Mouse (Mus musculus): Measurements from ENCODE around the gene Vmn2r105. TPM values are rescaled to one million over a fixed set of nuclear protein-coding genes. Genes with fewer than 3 reads are reported as not detected.

Gene Vmn2r105
- not detected in 2 replicates for polyA plus RNA-seq (2015; fragmentation: Nextera tagmentation; extraction: Ambion mirVana)

DNA sequence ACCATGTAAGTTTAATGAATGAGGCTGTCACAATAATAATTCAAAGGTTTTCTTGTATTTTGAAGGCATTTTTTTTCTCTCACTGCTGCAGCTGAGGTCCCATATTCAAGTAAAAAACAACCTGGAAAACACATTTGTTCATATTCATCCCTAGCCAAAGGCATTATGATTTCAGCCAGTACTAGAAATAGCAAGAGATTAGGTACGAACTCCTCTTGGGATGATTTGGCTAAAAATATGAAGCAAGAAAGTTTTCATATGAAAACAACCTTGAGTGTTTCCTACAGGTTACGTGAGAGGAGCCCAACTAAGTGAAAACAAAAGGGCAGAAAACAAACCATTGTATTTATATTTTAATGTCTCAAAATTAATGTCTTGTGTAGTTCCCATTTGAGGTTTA lies at the start of gene Vmn2r105:
TSS of gene Vmn2r105 (minus strand) at position 101 of the 400 bp plus-strand sequence.
- no peak within 1 kb of the TSS for H3K4me2 ChIP-seq
- no peaks in the 10 kb centered on the region for H3K36me3 ChIP-seq (ENCODE audit: poor library complexity, severe bottlenecking)
- H3K9ac ChIP-seq: no peak within 1 kb of the TSS
- H3K27ac ChIP-seq: no peak within 1 kb of the TSS
- no peaks in the 10 kb centered on the region for H3K4me1 ChIP-seq
- ATAC-seq: no peak
- 76% methylated on average over 2 of the region's 2 CpGs for WGBS
- peaks cover under 1% of the 10 kb centered on the region; the same call in 1 of the 2 replicates for H3K9me3 ChIP-seq (replicated peaks)
- H3K27me3 ChIP-seq: no peaks in the 10 kb centered on the region
- no peak within 1 kb of the TSS for H3K4me3 ChIP-seq

DNA sequence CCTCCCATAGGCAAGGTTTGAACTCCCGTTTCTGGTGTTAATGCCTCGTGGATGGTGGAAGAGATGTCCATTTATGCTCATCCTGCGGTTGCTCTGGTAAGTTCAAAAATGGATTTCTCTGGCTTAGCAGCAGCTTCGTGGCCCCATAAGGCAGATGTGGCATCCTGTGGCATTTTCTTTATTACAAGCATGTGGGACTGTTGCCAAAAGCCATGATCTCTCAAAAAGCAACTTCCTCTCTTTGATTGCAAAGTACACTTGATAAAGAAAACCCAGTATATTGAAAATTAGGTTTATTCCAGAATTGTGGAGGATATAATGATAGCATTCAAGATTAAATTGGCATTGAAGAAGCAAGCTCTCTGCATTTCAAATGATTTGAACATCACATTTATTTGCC lies 20.7 kb upstream of the Vmn2r105 start:
- WGBS: 67% methylated on average over 4 of the region's 4 CpGs
- Histone ChIP-seq H3K9me3 (replicated peaks) (peaks cover 21% of the 10 kb centered on the region), H3K27ac (no peak overlapping the region), H3K4me1 (no peaks in the 10 kb centered on the region), H3K9ac (no peak overlapping the region), H3K36me3 (ENCODE audit: poor library complexity, severe bottlenecking) (no peaks in the 10 kb centered on the region), H3K27me3 (no peaks in the 10 kb centered on the region), H3K4me3 (no peak overlapping the region), H3K4me2 (no peak overlapping the region)
- no peak for ATAC-seq

DNA sequence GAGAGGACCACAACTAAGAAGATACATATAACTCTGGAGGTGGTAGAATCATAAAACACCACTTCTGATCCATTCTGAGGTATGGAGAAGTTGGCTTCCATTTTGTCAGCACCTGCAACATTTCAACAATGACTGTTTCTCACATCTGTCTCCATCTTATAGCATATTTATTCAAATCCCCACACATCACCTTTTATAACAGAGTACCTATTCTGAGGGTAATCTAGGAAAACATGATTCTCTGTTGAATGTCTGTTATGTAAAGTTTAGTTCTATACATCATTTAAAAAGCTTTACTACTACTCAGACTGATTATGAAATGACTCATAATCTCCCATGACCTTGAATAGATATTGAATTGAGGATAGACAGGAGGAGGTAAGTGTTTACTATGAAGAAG lies 51.9 kb downstream of the Vmn2r105 start, which contains the start of gene Fpr-rs6:
TSS of gene Fpr-rs6 (minus strand) at position 101 of the 400 bp plus-strand sequence.
- Histone ChIP-seq H3K4me3 (no peak within 1 kb of the TSS), H3K36me3 (ENCODE audit: poor library complexity, severe bottlenecking) (no peaks in the 10 kb centered on the region), H3K9me3 (replicated peaks) (peaks cover 31% of the 10 kb centered on the region), H3K4me2 (no peak within 1 kb of the TSS), H3K4me1 (no peaks in the 10 kb centered on the region), H3K27ac (no peak within 1 kb of the TSS), H3K9ac (no peak within 1 kb of the TSS), H3K27me3 (no peaks in the 10 kb centered on the region)
- ATAC-seq: no peak

Other genes starting within 250 kb of the Vmn2r105 start
- gene Vmn2r104, start 186.7 kb downstream of the Vmn2r105 start, polyA plus RNA-seq (2015; fragmentation: Nextera tagmentation; extraction: Ambion mirVana): not detected in 2 replicates
- not detected in 2 replicates for gene Fpr-rs7, start 120.8 kb downstream of the Vmn2r105 start, polyA plus RNA-seq (2015; fragmentation: Nextera tagmentation; extraction: Ambion mirVana)
- not detected in 2 replicates for gene Fpr-rs6, start 52.0 kb downstream of the Vmn2r105 start, polyA plus RNA-seq (2015; fragmentation: Nextera tagmentation; extraction: Ambion mirVana)
- not detected in 2 replicates for gene Vmn2r106, start 50.5 kb upstream of the Vmn2r105 start, polyA plus RNA-seq (2015; fragmentation: Nextera tagmentation; extraction: Ambion mirVana)
- gene Vmn2r107, start 110.2 kb upstream of the Vmn2r105 start, polyA plus RNA-seq (2015; fragmentation: Nextera tagmentation; extraction: Ambion mirVana): not detected in 2 replicates
- gene Vmn1r224, start 179.1 kb upstream of the Vmn2r105 start, polyA plus RNA-seq (2015; fragmentation: Nextera tagmentation; extraction: Ambion mirVana): not detected in 2 replicates
- gene Vmn2r108, start 246.3 kb upstream of the Vmn2r105 start, polyA plus RNA-seq (2015; fragmentation: Nextera tagmentation; extraction: Ambion mirVana): not detected in 2 replicates

Measured in forebrain, embryonic 13.5 days (tissue).